Mouse (Mus musculus): ENCODE results near the gene 1700013G24Rik.
"Not testable (repeated sequence)": the region's sequence is repeated elsewhere in the genome, so short reads cannot be mapped to it uniquely, and the experiment has no call there.

- TF ChIP-seq TAL1, GATA1 (IDR thresholded peaks at IDR 0.05; ENCODE audit: low read length): not testable (repeated sequence)
Measured at GRCm38 (mm10) chr4:137412185-137412709, 40.8 kb upstream of the 1700013G24Rik start.

Data from erythroblast, embryonic 14.5 days (primary cell).